Mouse (Mus musculus) embryo, embryonic 10 days (tissue): Measurements from ENCODE around the gene Ccr7.

Experiments
- DNase-seq: peaks from one replicate; pipeline ENCODE4 v3.0.0-alpha.2; 2015; ENCODE audit warnings: low spot score

The Ccr7 gene

GRCm38 (mm10) chr11:99153767-99154753, 817 bp downstream of the Ccr7 start:
- no peak for DNase-seq

- DNase-seq: no peak
Measured at GRCm38 (mm10) chr11:99152323-99153144, 2.3 kb downstream of the Ccr7 start.

- no peak for DNase-seq
Measured at GRCm38 (mm10) chr11:99151333-99151930, 3.4 kb downstream of the Ccr7 start.

GRCm38 (mm10) chr11:99150889-99151288, 4.0 kb downstream of the Ccr7 start:
- no peak for DNase-seq

- DNase-seq: peak; percentile 95
Measured at GRCm38 (mm10) chr11:99149898-99150757, 4.7 kb downstream of the Ccr7 start.

- peak; percentile 43 for DNase-seq
Measured at GRCm38 (mm10) chr11:99148896-99149703, 5.8 kb downstream of the Ccr7 start.

- no peak for DNase-seq
Measured at GRCm38 (mm10) chr11:99148400-99148799, 6.5 kb downstream of the Ccr7 start.

- peak; percentile 54 for DNase-seq
Measured at GRCm38 (mm10) chr11:99147920-99148289, 7.0 kb downstream of the Ccr7 start.

GRCm38 (mm10) chr11:99147041-99147919, 7.6 kb downstream of the Ccr7 start:
- peak; percentile 55 for DNase-seq

- DNase-seq: no peak
Measured at GRCm38 (mm10) chr11:99146558-99146957, 8.3 kb downstream of the Ccr7 start.

- DNase-seq: no peak
Measured at GRCm38 (mm10) chr11:99145765-99146164, 9.1 kb downstream of the Ccr7 start.

GRCm38 (mm10) chr11:99144940-99145339, 9.9 kb downstream of the Ccr7 start:
- DNase-seq: no peak

GRCm38 (mm10) chr11:99144456-99144855, 10.4 kb downstream of the Ccr7 start:
- DNase-seq: no peak

GRCm38 (mm10) chr11:99143123-99144082, 11.5 kb downstream of the Ccr7 start:
- no peak for DNase-seq

GRCm38 (mm10) chr11:99142493-99143095, 12.3 kb downstream of the Ccr7 start:
- DNase-seq: no peak

GRCm38 (mm10) chr11:99142046-99142445, 12.8 kb downstream of the Ccr7 start:
- DNase-seq: no peak

GRCm38 (mm10) chr11:99141600-99141999, 13.3 kb downstream of the Ccr7 start:
- peak; percentile 69 for DNase-seq

- no peak for DNase-seq
Measured at GRCm38 (mm10) chr11:99138976-99139375, 15.9 kb downstream of the Ccr7 start.
